Mouse (Mus musculus): Measurements from ENCODE around the gene Prok2. TPM values are rescaled to one million over a fixed set of nuclear protein-coding genes. Genes with fewer than 3 reads are reported as not detected.

The Prok2 gene
- polyA plus RNA-seq, 1 experiment from 2014 or later, result not detected

GRCm38 (mm10) chr6:99746275-99746674 is 20.1 kb upstream of the Prok2 start:
- ATAC-seq (ENCODE audit: insufficient number of reproducible peaks, insufficient read depth, low FRiP score, low read depth), result no peak
- Histone ChIP-seq H3K27me3 (ENCODE audit: control insufficient read depth, insufficient read depth, low read length) (no peaks in the 10 kb centered on the region; the same call in 1 of the 2 replicates), H3K36me3 (ENCODE audit: control insufficient read depth, insufficient read depth, low read length) (no peaks in the 10 kb centered on the region), H3K9me3 (ENCODE audit: control insufficient read depth, low read length) (no peaks in the 10 kb centered on the region), H3K4me2 (ENCODE audit: low read length) (no peak overlapping the region), H3K9ac (ENCODE audit: low read length) (no peak overlapping the region), H3K4me3 (ENCODE audit: control insufficient read depth in 1 of 2, insufficient read depth in 1 of 2, low read depth in 1 of 2, low read length in 2 of 2) (no peak overlapping the region), H3K4me1 (ENCODE audit: control insufficient read depth in 2 of 2, insufficient read depth in 2 of 2, low read length in 2 of 2) (no peaks in the 10 kb centered on the region), H3K27ac (replicated peaks in 1 of 2; ENCODE audit: control insufficient read depth in 1 of 2, insufficient read depth in 1 of 2, low read depth in 2 of 2, low read length in 2 of 2) (no peak overlapping the region)
- 79% methylated on average over 5 of the region's 5 CpGs for WGBS

DNA sequence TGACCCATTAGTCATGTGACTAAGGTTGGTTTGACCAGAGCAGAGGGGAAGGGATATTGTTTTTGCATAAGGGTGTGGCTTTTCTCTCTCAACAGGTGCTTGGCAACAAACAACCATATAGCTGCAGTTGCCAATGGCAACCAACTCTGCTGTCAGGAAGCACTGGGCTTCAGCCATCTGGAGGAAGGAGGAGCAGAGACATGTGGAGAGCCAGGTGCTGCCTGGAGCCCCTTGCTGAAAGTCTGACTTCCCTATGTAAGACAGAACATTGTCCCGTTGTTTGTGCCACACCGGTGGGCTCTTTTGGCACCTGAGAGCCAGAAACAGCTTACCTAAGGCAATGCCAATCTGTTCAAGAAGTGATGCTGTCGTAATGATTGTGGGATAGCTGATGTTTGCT is 16.7 kb upstream of the Prok2 start:
- Histone ChIP-seq H3K9me3 (ENCODE audit: control insufficient read depth, low read length) (no peaks in the 10 kb centered on the region), H3K36me3 (ENCODE audit: control insufficient read depth, insufficient read depth, low read length) (no peaks in the 10 kb centered on the region), H3K27me3 (ENCODE audit: control insufficient read depth, insufficient read depth, low read length) (no peaks in the 10 kb centered on the region), H3K4me3 (ENCODE audit: control insufficient read depth in 1 of 2, insufficient read depth in 1 of 2, low read depth in 1 of 2, low read length in 2 of 2) (no peak overlapping the region), H3K4me1 (ENCODE audit: control insufficient read depth in 2 of 2, insufficient read depth in 2 of 2, low read length in 2 of 2) (no peaks in the 10 kb centered on the region), H3K27ac (replicated peaks in 1 of 2; ENCODE audit: control insufficient read depth in 1 of 2, insufficient read depth in 1 of 2, low read depth in 2 of 2, low read length in 2 of 2) (no peak overlapping the region), H3K4me2 (ENCODE audit: low read length) (no peak overlapping the region), H3K9ac (ENCODE audit: low read length) (no peak overlapping the region)
- ATAC-seq (ENCODE audit: insufficient number of reproducible peaks, insufficient read depth, low FRiP score, low read depth), result no peak
- WGBS, result 78% methylated on average over 3 of the region's 3 CpGs

DNA sequence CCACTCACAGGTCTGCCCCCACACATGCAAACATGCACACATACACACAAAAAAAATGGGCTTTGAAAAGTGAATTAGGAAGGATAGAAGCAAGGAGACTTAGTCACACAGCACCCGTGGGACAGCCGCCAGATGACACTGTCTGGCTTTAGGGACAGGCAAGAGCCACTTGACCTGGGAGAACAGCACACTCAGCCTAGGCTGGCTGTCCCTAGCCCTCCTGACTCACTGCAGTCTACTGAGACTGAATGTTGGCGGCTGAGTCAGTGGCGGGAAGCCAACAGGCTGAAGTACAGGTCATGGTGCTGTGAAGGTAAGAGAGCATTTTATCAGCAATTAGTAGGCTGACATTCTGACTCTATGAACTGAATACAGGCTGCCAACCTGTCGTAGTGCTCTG is 8.5 kb upstream of the Prok2 start:
- Histone ChIP-seq H3K27ac (replicated peaks in 1 of 2; ENCODE audit: control insufficient read depth in 1 of 2, insufficient read depth in 1 of 2, low read depth in 2 of 2, low read length in 2 of 2) (no peak overlapping the region), H3K27me3 (ENCODE audit: control insufficient read depth, insufficient read depth, low read length) (peaks cover 7% of the 10 kb centered on the region; the same call in 1 of the 2 replicates), H3K4me1 (ENCODE audit: control insufficient read depth in 2 of 2, insufficient read depth in 2 of 2, low read length in 2 of 2) (no peaks in the 10 kb centered on the region), H3K9ac (ENCODE audit: low read length) (no peak overlapping the region), H3K9me3 (ENCODE audit: control insufficient read depth, low read length) (no peaks in the 10 kb centered on the region), H3K4me3 (ENCODE audit: control insufficient read depth in 1 of 2, insufficient read depth in 1 of 2, low read depth in 1 of 2, low read length in 2 of 2) (no peak overlapping the region), H3K36me3 (ENCODE audit: control insufficient read depth, insufficient read depth, low read length) (no peaks in the 10 kb centered on the region), H3K4me2 (ENCODE audit: low read length) (no peak overlapping the region)
- 43% methylated on average over 5 of the region's 5 CpGs for WGBS
- ATAC-seq (ENCODE audit: insufficient number of reproducible peaks, insufficient read depth, low FRiP score, low read depth), result no peak

- ATAC-seq (ENCODE audit: insufficient number of reproducible peaks, insufficient read depth, low FRiP score, low read depth), result no peak
- WGBS, result 84% methylated on average over 8 of the region's 8 CpGs
- Histone ChIP-seq H3K27me3 (ENCODE audit: control insufficient read depth, insufficient read depth, low read length) (peaks cover 19% of the 10 kb centered on the region), H3K4me1 (ENCODE audit: control insufficient read depth in 2 of 2, insufficient read depth in 2 of 2, low read length in 2 of 2) (no peaks in the 10 kb centered on the region), H3K4me3 (ENCODE audit: control insufficient read depth in 1 of 2, insufficient read depth in 1 of 2, low read depth in 1 of 2, low read length in 2 of 2) (no peak overlapping the region), H3K9ac (ENCODE audit: low read length) (no peak overlapping the region), H3K36me3 (ENCODE audit: control insufficient read depth, insufficient read depth, low read length) (no peaks in the 10 kb centered on the region), H3K27ac (replicated peaks in 1 of 2; ENCODE audit: control insufficient read depth in 1 of 2, insufficient read depth in 1 of 2, low read depth in 2 of 2, low read length in 2 of 2) (no peak overlapping the region), H3K4me2 (ENCODE audit: low read length) (no peak overlapping the region), H3K9me3 (ENCODE audit: control insufficient read depth, low read length) (no peaks in the 10 kb centered on the region)
Measured at GRCm38 (mm10) chr6:99732673-99733072, 6.5 kb upstream of the Prok2 start.

DNA sequence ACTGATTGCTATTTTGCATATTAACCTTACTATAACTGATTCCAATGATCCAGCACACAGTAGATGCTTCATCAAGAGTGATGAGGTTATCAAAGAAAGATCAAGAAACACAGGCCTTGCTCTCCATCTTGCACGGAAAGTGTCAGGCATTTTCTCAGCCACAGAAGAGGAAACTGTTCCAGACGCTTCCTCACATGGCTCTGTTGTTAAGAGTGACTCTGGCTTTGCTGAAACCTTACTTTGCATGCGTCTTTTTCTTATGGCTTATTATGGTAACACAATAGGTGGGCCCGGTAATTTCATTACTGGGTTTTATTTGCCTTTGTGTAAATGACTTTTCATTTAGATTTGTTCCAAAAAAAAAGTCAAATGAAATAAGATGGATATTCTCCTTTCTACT is 5.7 kb upstream of the Prok2 start:
- Histone ChIP-seq H3K4me1 (ENCODE audit: control insufficient read depth in 2 of 2, insufficient read depth in 2 of 2, low read length in 2 of 2) (0 out of 4 replicates have a peak, but pooled peaks cover 0 to under 1% of the 10 kb centered on the region in 2 experiments), H3K9me3 (ENCODE audit: control insufficient read depth, low read length) (no peaks in the 10 kb centered on the region), H3K27ac (replicated peaks in 1 of 2; ENCODE audit: control insufficient read depth in 1 of 2, insufficient read depth in 1 of 2, low read depth in 2 of 2, low read length in 2 of 2) (no peak overlapping the region), H3K36me3 (ENCODE audit: control insufficient read depth, insufficient read depth, low read length) (no peaks in the 10 kb centered on the region), H3K27me3 (ENCODE audit: control insufficient read depth, insufficient read depth, low read length) (peaks cover 26% of the 10 kb centered on the region), H3K9ac (ENCODE audit: low read length) (no peak overlapping the region), H3K4me3 (ENCODE audit: control insufficient read depth in 1 of 2, insufficient read depth in 1 of 2, low read depth in 1 of 2, low read length in 2 of 2) (no peak overlapping the region), H3K4me2 (ENCODE audit: low read length) (no peak overlapping the region)
- WGBS, result 71% methylated on average over 4 of the region's 4 CpGs
- no peak for ATAC-seq (ENCODE audit: insufficient number of reproducible peaks, insufficient read depth, low FRiP score, low read depth)

- H3K36me3 ChIP-seq (ENCODE audit: control insufficient read depth, insufficient read depth, low read length), result no peaks in the 10 kb centered on the region
- no peak overlapping the region for H3K9ac ChIP-seq (ENCODE audit: low read length)
- H3K27me3 ChIP-seq (ENCODE audit: control insufficient read depth, insufficient read depth, low read length), result peaks cover 46% of the 10 kb centered on the region
- H3K27ac ChIP-seq (replicated peaks in 1 of 2; ENCODE audit: control insufficient read depth in 1 of 2, insufficient read depth in 1 of 2, low read depth in 2 of 2, low read length in 2 of 2), result no peak overlapping the region
- no peak overlapping the region for H3K4me2 ChIP-seq (ENCODE audit: low read length)
- 83% methylated on average over 4 of the region's 4 CpGs for WGBS
- no peak overlapping the region for H3K4me3 ChIP-seq (ENCODE audit: control insufficient read depth in 1 of 2, insufficient read depth in 1 of 2, low read depth in 1 of 2, low read length in 2 of 2)
- ATAC-seq (ENCODE audit: insufficient number of reproducible peaks, insufficient read depth, low FRiP score, low read depth), result no peak
- peaks cover 4 to 13% of the 10 kb centered on the region in 2 experiments; a peak in 2 of 4 replicates for H3K4me1 ChIP-seq (ENCODE audit: control insufficient read depth in 2 of 2, insufficient read depth in 2 of 2, low read length in 2 of 2)
- H3K9me3 ChIP-seq (ENCODE audit: control insufficient read depth, low read length), result no peaks in the 10 kb centered on the region
Measured at GRCm38 (mm10) chr6:99729853-99730252, 3.7 kb upstream of the Prok2 start.

DNA sequence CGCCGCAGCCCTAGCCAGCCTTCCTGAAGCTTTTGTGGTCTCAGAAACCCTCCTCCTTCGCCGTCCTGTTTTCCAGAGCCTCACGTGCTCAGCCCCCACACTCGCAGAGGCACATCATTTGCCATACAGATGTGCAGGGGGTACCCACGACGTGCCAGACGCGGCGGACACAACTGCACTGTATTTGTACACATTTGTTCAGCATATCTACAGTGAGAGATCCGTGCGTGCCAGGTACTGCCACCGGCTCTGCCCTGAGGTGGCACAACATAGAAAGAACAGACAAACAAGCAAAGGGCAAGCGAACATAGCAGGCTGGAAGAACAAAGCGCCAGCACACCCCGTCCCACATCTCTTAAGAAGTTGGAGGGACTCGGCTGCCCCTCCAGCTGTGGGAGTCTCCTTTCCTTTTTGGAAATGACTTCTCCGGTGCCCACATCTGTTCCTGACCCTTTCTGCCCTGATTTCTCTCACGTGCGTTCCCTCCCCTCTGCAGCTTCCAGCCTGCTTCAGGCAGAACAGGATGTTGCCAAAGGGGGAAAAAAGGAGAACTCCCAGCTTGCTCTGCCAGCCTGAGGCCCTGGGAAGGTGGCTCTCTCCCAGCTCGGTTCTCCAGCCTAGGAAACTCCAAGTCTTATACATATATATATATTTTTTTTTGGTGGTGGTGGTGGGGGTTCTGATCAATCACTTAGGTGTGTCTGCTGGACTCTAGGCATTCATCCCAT is 548 bp upstream of the Prok2 start:
- Histone ChIP-seq H3K27me3 (ENCODE audit: control insufficient read depth, insufficient read depth, low read length) (peaks cover 56% of the 10 kb centered on the region), H3K4me1 (ENCODE audit: control insufficient read depth in 2 of 2, insufficient read depth in 2 of 2, low read length in 2 of 2) (peaks cover 4 to 13% of the 10 kb centered on the region in 2 experiments; a peak in 2 of 4 replicates), H3K4me2 (ENCODE audit: low read length) (peak overlapping the region; percentile 80), H3K4me3 (ENCODE audit: control insufficient read depth in 1 of 2, insufficient read depth in 1 of 2, low read depth in 1 of 2, low read length in 2 of 2) (peak overlapping the region; percentile 41 to 51), H3K36me3 (ENCODE audit: control insufficient read depth, insufficient read depth, low read length) (no peaks in the 10 kb centered on the region), H3K9ac (ENCODE audit: low read length) (peak overlapping the region; percentile 54), H3K9me3 (ENCODE audit: control insufficient read depth, low read length) (no peaks in the 10 kb centered on the region), H3K27ac (replicated peaks in 1 of 2; ENCODE audit: control insufficient read depth in 1 of 2, insufficient read depth in 1 of 2, low read depth in 2 of 2, low read length in 2 of 2) (no peak overlapping the region)
- no peak for ATAC-seq (ENCODE audit: insufficient number of reproducible peaks, insufficient read depth, low FRiP score, low read depth)
- WGBS, result 6% methylated on average over 22 of the region's 22 CpGs

DNA sequence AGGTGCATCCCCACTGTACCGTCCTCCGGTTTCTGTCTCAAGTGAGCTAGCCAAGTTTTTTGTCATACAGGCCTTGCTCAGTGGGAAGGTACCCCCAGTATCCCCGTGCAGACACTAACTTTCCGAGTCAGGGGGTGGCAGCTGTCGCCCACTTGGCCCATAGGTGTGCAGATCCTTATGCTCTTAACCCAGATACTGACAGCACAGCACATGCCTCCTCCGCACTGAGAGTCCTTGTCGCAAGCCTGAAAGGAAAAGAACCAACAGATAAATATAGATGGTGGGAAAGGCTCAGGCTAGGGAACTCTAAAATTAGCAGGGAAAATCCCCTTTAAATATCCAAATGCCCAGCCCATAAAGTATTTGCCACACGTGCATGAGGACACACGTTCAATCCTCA is 3.8 kb downstream of the Prok2 start:
- Histone ChIP-seq H3K9me3 (ENCODE audit: control insufficient read depth, low read length) (no peaks in the 10 kb centered on the region), H3K9ac (ENCODE audit: low read length) (no peak overlapping the region), H3K4me1 (ENCODE audit: control insufficient read depth in 2 of 2, insufficient read depth in 2 of 2, low read length in 2 of 2) (peaks cover 4 to 13% of the 10 kb centered on the region in 2 experiments; a peak in 2 of 4 replicates), H3K4me3 (ENCODE audit: control insufficient read depth in 1 of 2, insufficient read depth in 1 of 2, low read depth in 1 of 2, low read length in 2 of 2) (no peak overlapping the region), H3K36me3 (ENCODE audit: control insufficient read depth, insufficient read depth, low read length) (no peaks in the 10 kb centered on the region), H3K27me3 (ENCODE audit: control insufficient read depth, insufficient read depth, low read length) (peaks cover 34% of the 10 kb centered on the region), H3K27ac (replicated peaks in 1 of 2; ENCODE audit: control insufficient read depth in 1 of 2, insufficient read depth in 1 of 2, low read depth in 2 of 2, low read length in 2 of 2) (no peak overlapping the region), H3K4me2 (ENCODE audit: low read length) (no peak overlapping the region)
- ATAC-seq (ENCODE audit: insufficient number of reproducible peaks, insufficient read depth, low FRiP score, low read depth), result no peak
- WGBS, result 64% methylated on average over 9 of the region's 9 CpGs
